ENCODE assay signal across 11 mouse cellular contexts in the genomic region with DNA sequence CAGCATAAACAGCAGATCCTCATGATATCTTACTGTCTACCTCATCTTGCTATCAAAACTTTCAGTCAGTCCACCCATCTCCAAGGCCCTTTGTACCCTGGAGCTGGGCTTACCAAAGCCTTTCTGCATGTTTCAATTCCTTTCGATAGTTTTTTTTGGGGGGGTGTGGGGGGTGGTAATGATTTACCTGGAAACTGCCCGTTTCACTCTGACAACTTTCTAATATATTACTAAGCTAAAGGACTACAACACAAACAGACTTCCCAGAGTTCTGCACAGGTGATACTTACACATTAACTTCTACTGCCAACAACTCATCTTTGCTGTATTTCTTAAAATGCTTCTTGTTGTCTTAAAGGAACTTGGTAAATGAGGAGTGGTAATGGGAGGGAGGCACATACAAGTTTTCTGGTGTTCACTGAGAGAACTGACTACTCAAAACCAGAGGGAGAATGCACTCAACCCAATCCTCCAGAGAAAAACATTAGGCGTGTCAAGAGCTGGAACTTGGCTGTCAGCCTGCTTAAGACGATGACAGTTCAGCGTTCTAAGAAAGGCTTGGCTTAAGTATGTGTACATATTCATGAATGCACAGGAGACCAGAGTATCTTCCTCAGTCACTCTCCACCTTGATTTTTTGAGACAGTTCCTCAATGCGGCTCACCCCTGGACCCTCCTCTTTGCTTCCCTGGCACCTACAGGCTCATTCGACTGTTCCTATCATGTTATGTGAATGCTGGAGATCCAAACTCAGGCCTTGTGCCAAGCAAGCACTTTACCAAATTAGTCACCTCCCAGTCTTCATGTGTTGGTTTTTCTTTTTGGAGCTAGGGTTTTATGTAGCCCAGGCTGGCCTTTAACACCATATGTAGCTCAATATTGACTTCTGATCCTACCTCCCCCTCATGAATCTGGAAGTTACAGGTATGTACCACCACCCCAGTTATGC. TPM values are rescaled to one million over a fixed set of nuclear protein-coding genes. Genes with fewer than 3 reads are reported as not detected.
DNase-seq lines count a peak whose midpoint lies in the region; ATAC-seq and TF ChIP-seq lines count a peak whose summit lies in the region.
"Had no signal": no experiment of that assay in that cellular context is flagged by ENCODE, and none has a peak within 500 bp of the region (broad histone marks: within the 10 kb centered on the region; RNA-seq: fewer than 3 reads in every experiment).

No protein-coding gene starts in this region.

- H3K4me2 ChIP-seq in kidney, embryonic 16.5 days (replicated peaks; ENCODE audit: low read depth, low read length): peak overlapping the region; percentile 16; the same call in 1 of the 2 replicates
- H3K4me2 ChIP-seq in hindbrain, postnatal 0 days (ENCODE audit: low read depth, low read length): no peak overlapping the region
- no peak overlapping the region for H3K4me2 ChIP-seq in forebrain, embryonic 11.5 days (ENCODE audit: low read depth, low read length, severe bottlenecking)
- H3K4me2 ChIP-seq: hindbrain, embryonic 15.5 days; midbrain, embryonic 11.5 days had no signal

- H3K27me3 ChIP-seq in kidney, embryonic 16.5 days (ENCODE audit: insufficient read depth, low read length): no peaks in the 10 kb centered on the region
- H3K27me3 ChIP-seq in hindbrain, postnatal 0 days (ENCODE audit: insufficient read depth, low read length): no peaks in the 10 kb centered on the region
- peaks cover 2% of the 10 kb centered on the region; the same call in 1 of the 2 replicates for H3K27me3 ChIP-seq in forebrain, embryonic 11.5 days (ENCODE audit: control insufficient read depth, insufficient read depth, low read length)

- peak overlapping the region; percentile 92 for H3K27ac ChIP-seq in kidney, embryonic 16.5 days (ENCODE audit: low read length)
- H3K27ac ChIP-seq in hindbrain, postnatal 0 days: no peak overlapping the region
- no peak overlapping the region for H3K27ac ChIP-seq in forebrain, embryonic 11.5 days (ENCODE audit: low read depth, low read length)
- H3K27ac ChIP-seq: hindbrain, embryonic 15.5 days had no signal

- TF ChIP-seq CTCF in hindbrain, postnatal 0 days (IDR thresholded peaks at IDR 0.05; ENCODE audit: low read depth): no peak

- H3K4me3 ChIP-seq in kidney, embryonic 16.5 days (ENCODE audit: low read length): no peak overlapping the region
- no peak overlapping the region for H3K4me3 ChIP-seq in hindbrain, postnatal 0 days (ENCODE audit: low read length)
- no peak overlapping the region for H3K4me3 ChIP-seq in forebrain, embryonic 11.5 days (ENCODE audit: low read depth, low read length)
- H3K4me3 ChIP-seq: heart, adult 2 months; hindbrain, embryonic 15.5 days had no signal

- peaks cover 24% of the 10 kb centered on the region for H3K4me1 ChIP-seq in kidney, embryonic 16.5 days (ENCODE audit: insufficient read depth, low read length)
- H3K4me1 ChIP-seq in hindbrain, postnatal 0 days (ENCODE audit: insufficient read depth, low read length): no peaks in the 10 kb centered on the region
- no peaks in the 10 kb centered on the region for H3K4me1 ChIP-seq in forebrain, embryonic 11.5 days (replicated peaks; ENCODE audit: control insufficient read depth, insufficient read depth, low read length)

- intact Hi-C loops in heart, postnatal 25 days (cut with DNase I): no loop called here

- peaks cover 7% of the 10 kb centered on the region; the same call in 1 of the 2 replicates for H3K36me3 ChIP-seq in kidney, embryonic 16.5 days (ENCODE audit: insufficient read depth, low read length)
- H3K36me3 ChIP-seq in hindbrain, postnatal 0 days (ENCODE audit: insufficient read depth, low read length): 0 out of 2 replicates have a peak, but pooled peaks cover 2% of the 10 kb centered on the region
- H3K36me3 ChIP-seq in forebrain, embryonic 11.5 days (ENCODE audit: control insufficient read depth, insufficient read depth, low read length): no peaks in the 10 kb centered on the region

- WGBS in kidney, embryonic 16.5 days: 50% methylated on average over 7 of the region's 7 CpGs
- 57% methylated on average over 7 of the region's 7 CpGs for WGBS in hindbrain, postnatal 0 days
- WGBS in forebrain, embryonic 11.5 days: 89% methylated on average over 7 of the region's 7 CpGs

- ATAC-seq in kidney, embryonic 16.5 days (ENCODE audit: low FRiP score, low TSS enrichment): peak; percentile 69; the same call in 1 of the 2 replicates
- no peak for ATAC-seq in hindbrain, postnatal 0 days
- no peak for ATAC-seq in forebrain, embryonic 11.5 days (replicated peaks; ENCODE audit: low FRiP score)

- H3K9ac ChIP-seq in kidney, embryonic 16.5 days (replicated peaks; ENCODE audit: low read length): no peak overlapping the region
- no peak overlapping the region for H3K9ac ChIP-seq in hindbrain, postnatal 0 days (replicated peaks; ENCODE audit: low read length)
- no peak overlapping the region for H3K9ac ChIP-seq in forebrain, embryonic 11.5 days (ENCODE audit: low read length)
- H3K9ac ChIP-seq: hindbrain, embryonic 15.5 days had no signal

- H3K9me3 ChIP-seq in kidney, embryonic 16.5 days (ENCODE audit: low read length): no peaks in the 10 kb centered on the region
- H3K9me3 ChIP-seq in hindbrain, postnatal 0 days (ENCODE audit: low read length): no peaks in the 10 kb centered on the region
- no peaks in the 10 kb centered on the region for H3K9me3 ChIP-seq in forebrain, embryonic 11.5 days (ENCODE audit: control insufficient read depth, low read length)
- H3K9me3 ChIP-seq: hindbrain, embryonic 15.5 days had no signal

- peak; percentile 29 to 34 for DNase-seq in heart, adult 18-20 months
- DNase-seq in heart, postnatal 25 days (ENCODE audit: low spot score): no peak
- peak; percentile 51 for DNase-seq in MN1 (ENCODE audit: low spot score)
- DNase-seq in lung, postnatal 36 days: peak; percentile 77
- DNase-seq in hindbrain, postnatal 0 days (ENCODE audit: low spot score): no peak
- DNase-seq in cerebellum, postnatal 14 days: no peak
- DNase-seq in forebrain, embryonic 11.5 days (ENCODE audit: low spot score): no peak

RNA-seq across cellular contexts. Expression of gene Dusp14, which starts 5.0 kb away (rescaled TPM):
- total RNA-seq in heart, adult 18-20 months (2021): under 1 TPM in 1 of 2 experiments, not detected in 1; 0.44 TPM
- total RNA-seq in heart, postnatal 25 days (2021): under 1 TPM in 1 of 2 experiments, not detected in 1; 0.55 TPM
- 45.4 and 54.6 TPM in 2 replicates for polyA plus RNA-seq in kidney, embryonic 16.5 days (2015; fragmentation: Nextera tagmentation; extraction: Ambion mirVana)
- 8.8 and 16.1 TPM in 2 replicates for total RNA-seq in hindbrain, postnatal 0 days (2014; rRNA removed)
- 12.6 and 15.4 TPM in 2 replicates for polyA plus RNA-seq in hindbrain, postnatal 0 days (2015; fragmentation: Nextera tagmentation; extraction: Ambion mirVana)
- 12.8 and 17.8 TPM in 2 replicates for polyA plus RNA-seq in forebrain, embryonic 11.5 days (2014; fragmentation: Nextera tagmentation; extraction: Ambion mirVana)

RNA-seq across cellular contexts. Expression of gene Tada2a, which starts 55.3 kb away (rescaled TPM):
- total RNA-seq in heart, adult 18-20 months (2021): 1 to 10 TPM; 6.6 to 8.3 TPM
- 1 to 10 TPM; 7.0 TPM for total RNA-seq in heart, postnatal 25 days (2021)
- polyA plus RNA-seq in kidney, embryonic 16.5 days (2015; fragmentation: Nextera tagmentation; extraction: Ambion mirVana): 34.1 and 36.1 TPM in 2 replicates
- 13.0 and 15.9 TPM in 2 replicates for total RNA-seq in hindbrain, postnatal 0 days (2014; rRNA removed)
- polyA plus RNA-seq in hindbrain, postnatal 0 days (2015; fragmentation: Nextera tagmentation; extraction: Ambion mirVana): 24.7 and 25.6 TPM in 2 replicates
- 41.7 and 42.8 TPM in 2 replicates for polyA plus RNA-seq in forebrain, embryonic 11.5 days (2014; fragmentation: Nextera tagmentation; extraction: Ambion mirVana)

RNA-seq across cellular contexts. Expression of gene Acaca, which starts 55.4 kb away (rescaled TPM):
- total RNA-seq in heart, adult 18-20 months (2021): 10 to 100 TPM; 22.9 to 70.7 TPM
- total RNA-seq in heart, postnatal 25 days (2021): 10 to 100 TPM; 16.5 to 22.1 TPM
- 12.0 TPM in 2 replicates for polyA plus RNA-seq in kidney, embryonic 16.5 days (2015; fragmentation: Nextera tagmentation; extraction: Ambion mirVana)
- total RNA-seq in hindbrain, postnatal 0 days (2014; rRNA removed): 102 and 127 TPM in 2 replicates
- 16.4 and 18.2 TPM in 2 replicates for polyA plus RNA-seq in hindbrain, postnatal 0 days (2015; fragmentation: Nextera tagmentation; extraction: Ambion mirVana)
- polyA plus RNA-seq in forebrain, embryonic 11.5 days (2014; fragmentation: Nextera tagmentation; extraction: Ambion mirVana): 32.1 and 37.2 TPM in 2 replicates

Comparison
In these comparisons a context has a peak if more than half of its experiments do, and no peak if none do; other contexts are left out.
1. DNase-seq: peak in heart, adult 18-20 months (2 of 2), MN1 (single experiment) and lung, postnatal 36 days (single experiment); none in heart, postnatal 25 days (single experiment), hindbrain, postnatal 0 days (single experiment), cerebellum, postnatal 14 days (0 of 2) and forebrain, embryonic 11.5 days (single experiment).